ENCODE assay signal across 14 mouse cellular contexts in genomic region chr5:114045134-114045533, GRCm38 (mm10). TPM values are rescaled to one million over a fixed set of nuclear protein-coding genes. Genes with fewer than 3 reads are reported as not detected.
DNase-seq lines count a peak whose midpoint lies in the region; ATAC-seq and TF ChIP-seq lines count a peak whose summit lies in the region.
"Had no signal": no experiment of that assay in that cellular context is flagged by ENCODE, and none has a peak within 500 bp of the region (broad histone marks: within the 10 kb centered on the region; RNA-seq: fewer than 3 reads in every experiment).

No protein-coding gene starts in this region.

- no peaks in the 10 kb centered on the region for H3K36me3 ChIP-seq in heart, adult 2 months (ENCODE audit: control insufficient read depth, insufficient read depth, low read length)
- no peaks in the 10 kb centered on the region for H3K36me3 ChIP-seq in liver, embryonic 14.5 days (replicated peaks; ENCODE audit: control insufficient read depth, insufficient read depth, low read depth)
- no peaks in the 10 kb centered on the region for H3K36me3 ChIP-seq in liver, embryonic 11.5 days (ENCODE audit: control insufficient read depth, insufficient read depth, low read length)
- H3K36me3 ChIP-seq: lung, embryonic 15.5 days had no signal

- no peak for TF ChIP-seq EP300 in heart, adult 2 months (IDR thresholded peaks at IDR 0.05; ENCODE audit: insufficient read depth, low read depth, low read length)
- no peak for TF ChIP-seq EP300 in liver, embryonic 14.5 days (IDR thresholded peaks at IDR 0.05; ENCODE audit: low read depth)

- H3K9me3 ChIP-seq in liver, embryonic 14.5 days (ENCODE audit: control insufficient read depth, low read length), result no peaks in the 10 kb centered on the region
- no peaks in the 10 kb centered on the region for H3K9me3 ChIP-seq in liver, embryonic 11.5 days (ENCODE audit: control insufficient read depth, low read length)
- H3K9me3 ChIP-seq: lung, embryonic 15.5 days had no signal

- TF ChIP-seq POLR2A in heart, adult 2 months (IDR thresholded peaks at IDR 0.05; ENCODE audit: insufficient read depth, low read depth, low read length), result no peak
- no peak for TF ChIP-seq POLR2A in cerebellum, adult 2 months (IDR thresholded peaks at IDR 0.05; ENCODE audit: borderline replicate concordance, insufficient read depth, low read length)

- no peak for ATAC-seq in liver, embryonic 14.5 days (ENCODE audit: insufficient read depth)
- no peak for ATAC-seq in liver, embryonic 11.5 days (replicated peaks; ENCODE audit: low FRiP score)

- 80% methylated on average over 1 of the region's 1 CpGs for WGBS in heart, adult 2 months
- WGBS in liver, embryonic 14.5 days (ENCODE audit: insufficient replicate concordance), result 48% methylated on average over 1 of the region's 1 CpGs
- 69% methylated on average over 1 of the region's 1 CpGs for WGBS in liver, embryonic 11.5 days
- 88% methylated on average over 1 of the region's 1 CpGs for WGBS in cerebellum, adult 2 months

- H3K27me3 ChIP-seq in heart, adult 2 months (ENCODE audit: control insufficient read depth, insufficient read depth, low read length), result peaks cover 2% of the 10 kb centered on the region
- no peaks in the 10 kb centered on the region for H3K27me3 ChIP-seq in liver, embryonic 14.5 days (ENCODE audit: control insufficient read depth, insufficient read depth, low read length)
- H3K27me3 ChIP-seq in liver, embryonic 11.5 days (replicated peaks; ENCODE audit: control insufficient read depth, insufficient read depth, low read length), result no peaks in the 10 kb centered on the region
- H3K27me3 ChIP-seq in cerebellum, adult 2 months (ENCODE audit: control insufficient read depth, insufficient read depth, low read length), result no peaks in the 10 kb centered on the region
- H3K27me3 ChIP-seq: lung, embryonic 15.5 days had no signal

- H3K4me3 ChIP-seq in heart, adult 2 months, result no peak overlapping the region
- no peak overlapping the region for H3K4me3 ChIP-seq in liver, embryonic 14.5 days (ENCODE audit: insufficient read depth in 1 of 2, low read depth in 2 of 2, low read length in 2 of 2)
- no peak overlapping the region for H3K4me3 ChIP-seq in liver, embryonic 11.5 days (ENCODE audit: low read depth, low read length)
- no peak overlapping the region for H3K4me3 ChIP-seq in cerebellum, adult 2 months (replicated peaks; ENCODE audit: insufficient read depth, low read depth, low read length)
- H3K4me3 ChIP-seq: lung, embryonic 15.5 days had no signal

- no peak overlapping the region for H3K27ac ChIP-seq in heart, adult 2 months
- H3K27ac ChIP-seq in liver, embryonic 14.5 days, result no peak overlapping the region
- no peak overlapping the region for H3K27ac ChIP-seq in liver, embryonic 11.5 days (ENCODE audit: low read depth, low read length)
- no peak overlapping the region for H3K27ac ChIP-seq in cerebellum, adult 2 months (ENCODE audit: insufficient read depth, low read length)
- H3K27ac ChIP-seq: lung, embryonic 15.5 days had no signal

- no peak overlapping the region for H3K4me2 ChIP-seq in liver, embryonic 14.5 days (ENCODE audit: low read depth)
- H3K4me2 ChIP-seq in liver, embryonic 11.5 days, result no peak overlapping the region
- H3K4me2 ChIP-seq: lung, embryonic 15.5 days had no signal

- H3K9ac ChIP-seq in heart, adult 2 months (ENCODE audit: low read depth, low read length), result no peak overlapping the region
- H3K9ac ChIP-seq in liver, embryonic 14.5 days (replicated peaks), result no peak overlapping the region
- H3K9ac ChIP-seq in liver, embryonic 11.5 days (ENCODE audit: low read depth, low read length), result no peak overlapping the region
- H3K9ac ChIP-seq: lung, embryonic 15.5 days had no signal

- no peak for DNase-seq in heart, adult 2 months
- DNase-seq in heart, adult 11 months, result no peak
- DNase-seq in liver, embryonic 14.5 days (ENCODE audit: low read depth in 3 of 3, low spot score in 3 of 3), result no peak
- no peak for DNase-seq in liver, embryonic 11.5 days (ENCODE audit: low spot score)
- peak; percentile 69 for DNase-seq in NIH3T3 (ENCODE audit: low read depth)
- peak; percentile 63 for DNase-seq in lung, postnatal 36 days
- no peak for DNase-seq in cerebellum, adult 2 months
- DNase-seq in adrenal gland, adult 8-10 months, result no peak
- DNase-seq: adrenal gland, postnatal 36 days; thymus, adult 18-20 months had no signal

- intact Hi-C loops in heart, adult 2 months (cut with DNase I), result loop anchor here (1.0 to 2.0 kb wide), 2 partner anchors 89 to 190 kb away; no protein-coding TSS in a partner anchor

- TF ChIP-seq CTCF in heart, adult 2 months (IDR thresholded peaks at IDR 0.05), result peak; percentile 75
- TF ChIP-seq CTCF in liver, embryonic 14.5 days (IDR thresholded peaks at IDR 0.05; ENCODE audit: low read depth), result peak; percentile 63
- TF ChIP-seq CTCF in cerebellum, adult 2 months (IDR thresholded peaks at IDR 0.05; ENCODE audit: borderline replicate concordance, insufficient read depth, low read depth, low read length), result no peak

- H3K4me1 ChIP-seq in heart, adult 2 months (ENCODE audit: control insufficient read depth, insufficient read depth, low read length), result no peaks in the 10 kb centered on the region
- peaks cover 5 to 8% of the 10 kb centered on the region in 2 experiments; a peak in 2 of 4 replicates for H3K4me1 ChIP-seq in liver, embryonic 14.5 days (replicated peaks; ENCODE audit: control insufficient read depth in 2 of 2, insufficient read depth in 2 of 2, low read length in 1 of 2)
- peaks cover 7% of the 10 kb centered on the region; the same call in 1 of the 2 replicates for H3K4me1 ChIP-seq in liver, embryonic 11.5 days (replicated peaks; ENCODE audit: control insufficient read depth, insufficient read depth, low read length)
- no peaks in the 10 kb centered on the region for H3K4me1 ChIP-seq in cerebellum, adult 2 months (ENCODE audit: control insufficient read depth, insufficient read depth, low read length)

- no peaks in the 10 kb centered on the region for H3K79me2 ChIP-seq in heart, adult 2 months (replicated peaks; ENCODE audit: control insufficient read depth, insufficient read depth, low read length)

RNA-seq across cellular contexts. Expression of gene Usp30, which starts 20.1 kb away (rescaled TPM):
- total RNA-seq in heart, adult 2 months (2021), result 10 to 100 TPM; 10.1 to 11.2 TPM
- polyA plus RNA-seq in heart, adult 2 months (2012; rRNA removed), result 11.2 and 13.3 TPM in 2 replicates
- 3.7 and 3.9 TPM in 2 replicates for polyA plus RNA-seq in liver, embryonic 14.5 days (2012; rRNA removed)
- polyA plus RNA-seq in liver, embryonic 14.5 days (2014; fragmentation: Nextera tagmentation; extraction: Ambion mirVana), result 2.0 and 2.1 TPM in 2 replicates
- 6.5 and 8.5 TPM in 2 replicates for polyA plus RNA-seq in liver, embryonic 11.5 days (2014; fragmentation: Nextera tagmentation; extraction: Ambion mirVana)
- 42.9 and 44.1 TPM in 2 replicates for polyA plus RNA-seq in cerebellum, adult 2 months (2012; rRNA removed)
- total RNA-seq in adrenal gland, adult 8-10 months (2022), result 10 to 100 TPM; 32.0 to 61.9 (median 50.0) TPM

RNA-seq across cellular contexts. Expression of gene Dao, which starts 41.6 kb away (rescaled TPM):
- total RNA-seq in heart, adult 2 months (2021), result not detected
- not detected in 2 replicates for polyA plus RNA-seq in heart, adult 2 months (2012; rRNA removed)
- not detected in 2 replicates for polyA plus RNA-seq in liver, embryonic 14.5 days (2012; rRNA removed)
- not detected in 2 replicates for polyA plus RNA-seq in liver, embryonic 14.5 days (2014; fragmentation: Nextera tagmentation; extraction: Ambion mirVana)
- 0.23 TPM in 1 of 2 replicates, not detected in the other for polyA plus RNA-seq in liver, embryonic 11.5 days (2014; fragmentation: Nextera tagmentation; extraction: Ambion mirVana)
- polyA plus RNA-seq in cerebellum, adult 2 months (2012; rRNA removed), result 51.3 and 63.2 TPM in 2 replicates
- total RNA-seq in adrenal gland, adult 8-10 months (2022), result not detected
- total RNA-seq: adrenal gland, postnatal 36 days; heart, postnatal 25 days had no signal
- polyA plus RNA-seq: embryonic facial prominence, embryonic 14.5 days; lung, embryonic 15.5 days; neural tube, embryonic 11.5 days had no signal

RNA-seq across cellular contexts. Expression of gene Svop, which starts 46.2 kb away (rescaled TPM):
- total RNA-seq in heart, adult 2 months (2021), result not detected
- 0.08 and 0.12 TPM in 2 replicates for polyA plus RNA-seq in heart, adult 2 months (2012; rRNA removed)
- 0.11 TPM in 1 of 2 replicates, not detected in the other for polyA plus RNA-seq in liver, embryonic 14.5 days (2012; rRNA removed)
- polyA plus RNA-seq in liver, embryonic 14.5 days (2014; fragmentation: Nextera tagmentation; extraction: Ambion mirVana), result 0.06 TPM in 1 of 2 replicates, not detected in the other
- not detected in 2 replicates for polyA plus RNA-seq in liver, embryonic 11.5 days (2014; fragmentation: Nextera tagmentation; extraction: Ambion mirVana)
- polyA plus RNA-seq in cerebellum, adult 2 months (2012; rRNA removed), result 95.3 and 95.7 TPM in 2 replicates
- total RNA-seq in adrenal gland, adult 8-10 months (2022), result 1 to 10 TPM; 3.6 to 5.4 (median 4.9) TPM
- total RNA-seq: heart, postnatal 25 days had no signal

RNA-seq across cellular contexts. Expression of gene Ssh1, which starts 51.4 kb away (rescaled TPM):
- 10 to 100 TPM; 13.4 to 15.2 TPM for total RNA-seq in heart, adult 2 months (2021)
- 7.4 and 9.8 TPM in 2 replicates for polyA plus RNA-seq in heart, adult 2 months (2012; rRNA removed)
- polyA plus RNA-seq in liver, embryonic 14.5 days (2012; rRNA removed), result 4.8 and 4.9 TPM in 2 replicates
- polyA plus RNA-seq in liver, embryonic 14.5 days (2014; fragmentation: Nextera tagmentation; extraction: Ambion mirVana), result 6.7 TPM in 2 replicates
- polyA plus RNA-seq in liver, embryonic 11.5 days (2014; fragmentation: Nextera tagmentation; extraction: Ambion mirVana), result 16.2 and 17.8 TPM in 2 replicates
- polyA plus RNA-seq in cerebellum, adult 2 months (2012; rRNA removed), result 15.0 and 16.7 TPM in 2 replicates
- 10 to 100 TPM; 17.3 to 32.2 (median 23.3) TPM for total RNA-seq in adrenal gland, adult 8-10 months (2022)

Comparison
In these comparisons a context has a peak if more than half of its experiments do, and no peak if none do; other contexts are left out.
1. DNase-seq: peak in NIH3T3 (single experiment) and lung, postnatal 36 days (single experiment); none in heart, adult 2 months (0 of 2), heart, adult 11 months (single experiment), liver, embryonic 14.5 days (0 of 3), liver, embryonic 11.5 days (single experiment), cerebellum, adult 2 months (0 of 2) and adrenal gland, adult 8-10 months (single experiment).
2. RNA of gene Dao, which starts 41.6 kb away (polyA plus RNA-seq): 51.3 to 63.2 TPM in cerebellum, adult 2 months; 0.23 TPM in liver, embryonic 11.5 days, not detected in heart, adult 2 months and not detected in liver, embryonic 14.5 days; every median in the first group is over 10 times any median in the second.
3. RNA of gene Svop, which starts 46.2 kb away (polyA plus RNA-seq): 95.3 to 95.7 TPM in cerebellum, adult 2 months; 0.08 to 0.12 TPM in heart, adult 2 months, not detected in liver, embryonic 11.5 days and 0.06 to 0.11 TPM in liver, embryonic 14.5 days; every median in the first group is over 10 times any median in the second.